Mouse (Mus musculus): ENCODE results near the gene Vamp3.

The Vamp3 gene

DNA sequence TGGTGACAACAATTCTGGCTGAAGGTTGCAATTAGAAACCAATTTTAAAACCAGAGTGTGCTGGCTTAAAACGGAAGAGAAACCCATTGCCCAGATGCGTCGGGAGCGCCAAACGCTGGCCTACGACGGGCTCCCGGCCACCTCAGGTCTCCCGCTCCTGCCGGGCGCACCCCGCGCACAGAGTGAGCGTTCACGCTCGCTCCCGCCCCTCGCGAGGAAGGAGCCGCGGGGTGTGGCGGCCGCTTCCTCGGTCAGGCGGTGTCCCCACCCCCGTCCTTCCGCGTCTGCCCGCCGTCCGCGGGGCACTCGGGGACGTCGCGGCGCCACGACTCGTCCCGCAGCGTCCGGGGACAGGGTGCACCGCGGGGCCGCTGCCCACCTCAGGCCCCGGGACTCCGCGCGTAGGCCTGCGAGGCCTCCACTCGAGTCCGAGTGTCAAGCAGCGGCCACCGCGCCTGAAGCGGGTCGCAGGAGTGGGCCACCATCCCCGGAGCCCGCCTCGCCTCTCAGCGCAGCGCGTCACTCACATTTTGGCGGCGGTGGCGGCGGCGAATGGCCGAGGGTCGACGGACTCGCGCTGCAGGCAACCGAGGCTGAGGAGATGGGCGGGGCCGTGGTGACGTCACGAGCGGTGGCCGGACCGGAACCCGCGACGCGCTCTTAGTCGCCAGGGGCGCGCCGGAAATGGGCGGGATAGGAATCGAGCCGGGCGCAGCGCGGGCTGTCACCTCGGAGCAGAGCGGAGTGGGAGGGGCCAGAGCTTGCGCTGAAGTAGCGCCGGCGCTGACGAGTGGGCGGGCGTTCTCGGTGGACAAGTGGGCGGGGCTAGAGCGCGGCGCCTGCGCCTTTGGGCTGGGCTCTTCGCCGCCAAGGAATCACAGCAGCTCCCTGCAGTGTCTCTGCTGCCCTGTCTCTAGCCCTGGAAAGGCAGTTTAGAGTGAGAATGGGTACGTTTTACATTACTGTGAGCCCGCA, at the start of gene Vamp3:
TSS of gene Vamp3 (minus strand) at position 617 of the 975 bp plus-strand sequence.
- DNase-seq (ENCODE audit: low spot score in 2 of 2): peak; percentile 99

DNA sequence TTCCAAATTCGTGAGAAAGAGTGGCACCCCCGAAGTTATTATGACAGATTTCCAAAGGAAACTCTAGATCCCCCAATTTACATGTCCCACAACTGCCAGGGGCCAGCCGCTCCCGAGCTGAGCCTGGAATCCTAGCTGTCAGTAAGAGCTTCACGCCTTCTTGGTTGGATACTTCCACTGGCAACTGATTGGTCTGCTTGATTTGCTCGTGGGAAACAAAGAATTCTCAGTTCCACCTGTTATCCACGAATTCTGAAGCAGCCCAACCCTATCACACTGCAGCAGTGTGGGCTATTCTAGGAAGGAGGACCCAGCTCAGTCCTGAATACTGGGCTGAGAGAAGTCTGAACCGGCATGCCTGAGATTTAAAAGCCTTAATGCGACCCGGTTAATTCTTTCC, 48.7 kb upstream of the Vamp3 start:
- no peak for DNase-seq (ENCODE audit: low spot score in 2 of 2)

GRCm38 (mm10) chr4:151105886-151106285, 48.1 kb upstream of the Vamp3 start:
- no peak for DNase-seq (ENCODE audit: low spot score in 2 of 2)

DNA sequence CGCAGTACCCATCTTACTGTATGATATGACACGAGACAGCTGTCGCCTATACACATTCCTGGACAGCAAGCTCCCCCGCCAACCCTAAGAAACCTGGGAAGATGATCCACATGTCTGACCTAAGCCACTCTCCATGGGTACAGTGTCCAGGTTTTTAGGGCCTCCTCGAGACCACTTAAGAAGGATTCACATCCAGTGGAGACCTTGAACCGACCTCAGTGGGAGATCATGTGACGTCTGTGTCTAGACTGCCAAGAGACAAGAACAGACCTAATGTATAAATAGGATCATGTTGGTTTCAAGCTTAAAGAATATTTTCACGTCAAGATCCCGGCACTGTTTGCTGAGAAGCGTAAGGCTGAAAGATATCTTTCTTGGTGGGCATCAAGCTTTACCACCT, 46.4 kb upstream of the Vamp3 start:
- DNase-seq (ENCODE audit: low spot score in 2 of 2): no peak

DNA sequence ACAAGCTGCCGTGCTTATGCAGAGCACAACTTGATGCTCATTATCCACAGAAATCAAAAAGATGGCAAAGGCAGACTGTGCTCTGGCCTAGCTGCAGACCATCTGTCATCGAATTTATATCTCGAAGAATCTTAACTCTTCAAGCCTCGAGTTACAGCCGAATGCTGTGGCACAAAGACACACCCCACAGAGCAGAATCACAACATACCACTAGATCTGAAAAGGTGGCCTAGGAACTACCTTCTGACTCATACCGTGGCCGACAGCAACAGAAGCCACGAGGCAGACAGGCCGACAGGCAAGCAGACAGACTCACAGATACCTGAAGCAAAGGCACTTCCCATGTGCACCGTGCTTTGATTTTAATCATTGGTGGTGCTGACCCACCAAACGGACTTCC, 45.9 kb upstream of the Vamp3 start:
- peak in 1 of 2 experiments; percentile 63 for DNase-seq (ENCODE audit: low spot score in 2 of 2)

DNA sequence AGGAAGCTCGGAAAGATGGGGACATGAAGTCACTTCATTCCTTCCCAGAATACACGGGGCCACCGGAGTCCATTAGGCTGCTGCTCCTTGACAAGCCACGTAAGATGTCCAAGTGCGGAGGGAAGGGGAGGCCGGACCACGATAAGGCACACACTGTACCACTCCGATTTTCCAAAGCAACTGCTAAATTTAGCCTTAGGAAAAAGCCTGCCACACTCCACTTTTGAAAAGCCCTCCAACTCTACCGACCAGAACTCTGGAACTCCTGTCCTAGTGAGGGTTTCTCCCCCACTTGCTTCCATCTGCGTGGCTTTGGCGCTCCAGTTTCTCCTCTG, 39.3 kb upstream of the Vamp3 start:
- DNase-seq (ENCODE audit: low spot score in 2 of 2): no peak

- no peak for DNase-seq (ENCODE audit: low spot score in 2 of 2)
Measured at GRCm38 (mm10) chr4:151096334-151097103, 38.8 kb upstream of the Vamp3 start.

DNA sequence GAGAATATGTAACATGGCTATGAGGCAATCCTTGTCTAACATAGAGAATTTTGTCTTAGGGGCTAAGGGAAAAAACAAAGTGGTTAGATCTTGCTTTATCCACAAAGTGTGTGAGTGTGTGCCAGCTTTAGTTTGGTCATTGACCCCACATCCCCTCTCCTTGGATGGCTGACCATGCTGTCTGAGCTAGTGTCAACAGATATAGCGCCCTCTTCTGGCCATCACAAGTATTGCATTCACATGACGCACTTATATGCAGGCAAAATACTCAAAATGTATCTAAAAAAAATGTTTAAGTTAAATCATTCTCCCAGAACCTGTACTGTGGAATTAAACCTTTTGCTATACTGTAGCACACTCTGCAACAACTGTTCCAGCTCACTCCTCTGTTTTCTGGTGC, 37.4 kb upstream of the Vamp3 start:
- DNase-seq (ENCODE audit: low spot score in 2 of 2): peak in 1 of 2 experiments; percentile 60

DNA sequence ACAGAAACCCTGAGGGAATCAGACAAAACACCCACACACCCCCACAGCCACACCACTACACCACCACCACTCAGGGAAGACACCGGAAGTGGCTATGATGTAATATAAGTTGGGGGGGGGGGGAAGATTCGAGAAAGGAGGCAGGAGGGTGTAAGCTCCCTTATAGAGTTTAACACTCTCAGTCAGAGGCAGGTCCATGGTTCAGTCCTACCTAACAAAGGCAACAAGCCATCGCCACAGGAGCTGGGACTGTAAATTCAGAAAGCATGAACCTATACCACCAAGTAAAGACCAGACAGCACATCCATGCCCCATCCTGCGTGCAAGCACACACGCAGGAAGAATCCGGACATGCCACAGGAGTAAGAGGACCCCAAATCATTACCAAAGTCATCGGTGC, 31.5 kb upstream of the Vamp3 start, which contains the start of gene Gm13090:
TSS of gene Gm13090 (plus strand) at position 301 of the 400 bp plus-strand sequence.
- DNase-seq (ENCODE audit: low spot score in 2 of 2): no peak

DNA sequence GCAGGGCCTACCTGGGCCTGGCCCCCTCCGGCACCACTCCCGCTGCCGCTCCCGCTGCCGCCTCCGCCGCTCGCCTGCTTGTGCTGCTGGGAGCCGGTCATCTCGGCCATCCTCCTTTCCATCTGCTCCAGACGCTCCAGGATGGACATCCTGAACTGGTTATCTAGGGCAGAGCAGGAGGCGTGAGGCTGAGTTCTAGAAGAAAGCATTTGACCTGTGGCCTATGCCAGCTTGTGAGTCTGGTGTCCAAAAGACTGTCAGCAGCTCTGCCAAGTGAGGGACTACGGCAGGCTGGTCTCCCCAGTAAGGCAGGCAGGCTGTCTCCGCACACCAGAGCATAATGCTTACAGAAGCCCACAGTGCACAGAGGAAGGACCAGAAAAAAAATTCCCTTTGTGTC, 31.1 kb upstream of the Vamp3 start:
- peak in 1 of 2 experiments; percentile 60 for DNase-seq (ENCODE audit: low spot score in 2 of 2)

GRCm38 (mm10) chr4:151087358-151087757, 29.6 kb upstream of the Vamp3 start:
- DNase-seq (ENCODE audit: low spot score in 2 of 2): no peak

- DNase-seq (ENCODE audit: low spot score in 2 of 2): no peak
Measured at GRCm38 (mm10) chr4:151083027-151083426, 25.3 kb upstream of the Vamp3 start.

GRCm38 (mm10) chr4:151081977-151082376, 24.2 kb upstream of the Vamp3 start:
- DNase-seq (ENCODE audit: low spot score in 2 of 2): no peak

DNA sequence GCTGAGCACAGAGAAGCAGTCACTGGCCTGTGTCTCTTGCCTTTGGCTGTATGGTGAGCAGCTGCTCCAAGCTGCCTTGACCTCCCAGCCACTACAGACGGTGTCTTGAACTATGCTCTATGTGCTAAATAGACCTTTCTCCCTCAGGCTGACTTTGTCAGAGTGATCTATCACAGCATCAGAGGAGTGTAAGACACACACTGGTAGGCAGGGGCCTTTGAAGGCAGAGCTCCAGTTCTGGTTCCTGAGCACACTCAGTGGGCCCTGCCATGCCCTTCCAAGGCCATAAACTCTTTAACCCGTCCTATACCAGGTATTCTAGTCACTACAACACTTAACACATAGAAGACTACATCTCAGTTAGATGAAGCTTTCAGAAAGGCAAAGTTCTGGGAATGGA, 23.6 kb upstream of the Vamp3 start:
- no peak for DNase-seq (ENCODE audit: low spot score in 2 of 2)

DNA sequence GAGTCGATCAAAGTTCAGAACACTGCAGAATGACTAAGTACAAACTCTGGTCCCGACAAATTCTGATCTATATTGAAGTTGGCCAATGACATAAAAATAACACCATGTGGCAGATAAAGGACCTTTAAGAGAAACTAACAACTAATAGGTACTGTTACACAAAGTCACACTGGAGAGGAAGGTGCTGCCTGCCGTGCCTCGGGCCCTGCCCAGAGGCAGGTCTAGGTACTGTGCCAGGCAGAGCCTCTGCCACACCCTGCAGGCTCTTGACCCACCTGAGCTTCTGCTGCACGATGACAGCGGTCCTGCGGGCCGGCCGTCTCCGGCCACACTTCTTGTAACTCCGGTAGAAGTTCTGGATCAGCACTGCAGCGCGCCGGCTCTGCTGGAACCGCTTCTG, 17.1 kb upstream of the Vamp3 start:
- DNase-seq (ENCODE audit: low spot score in 2 of 2): no peak

DNA sequence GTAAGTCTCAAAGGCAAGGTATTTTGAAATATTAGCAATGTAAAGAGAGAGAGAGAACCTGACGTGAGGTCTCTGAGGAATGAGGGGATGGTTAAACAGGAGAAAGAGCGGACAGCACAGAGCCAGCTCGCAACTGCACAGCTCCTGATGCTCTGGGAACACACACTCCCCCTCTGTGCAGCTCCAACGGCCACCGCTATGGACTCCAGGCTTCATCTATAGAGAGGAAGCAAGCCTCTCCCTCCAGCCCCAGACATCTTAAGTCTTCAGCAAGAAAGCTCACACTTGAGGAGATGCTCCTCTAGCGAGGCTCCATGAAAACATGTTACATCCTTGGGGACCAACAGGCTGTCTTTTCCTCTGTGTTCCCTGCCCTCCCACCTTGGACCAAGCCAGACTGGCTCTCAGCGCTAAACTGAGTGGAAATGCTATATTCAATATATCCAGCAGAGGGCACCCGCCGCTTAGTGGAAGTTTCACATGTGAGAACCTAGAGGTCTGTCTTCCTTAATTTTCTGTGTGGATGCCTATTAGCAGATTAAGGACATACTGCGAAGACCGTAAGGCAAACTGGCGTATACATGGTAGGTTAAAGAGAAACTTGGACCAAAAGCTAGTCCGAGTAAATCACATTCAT, 15.5 kb upstream of the Vamp3 start:
- peak; percentile 80 to 86 for DNase-seq (ENCODE audit: low spot score in 2 of 2)

DNA sequence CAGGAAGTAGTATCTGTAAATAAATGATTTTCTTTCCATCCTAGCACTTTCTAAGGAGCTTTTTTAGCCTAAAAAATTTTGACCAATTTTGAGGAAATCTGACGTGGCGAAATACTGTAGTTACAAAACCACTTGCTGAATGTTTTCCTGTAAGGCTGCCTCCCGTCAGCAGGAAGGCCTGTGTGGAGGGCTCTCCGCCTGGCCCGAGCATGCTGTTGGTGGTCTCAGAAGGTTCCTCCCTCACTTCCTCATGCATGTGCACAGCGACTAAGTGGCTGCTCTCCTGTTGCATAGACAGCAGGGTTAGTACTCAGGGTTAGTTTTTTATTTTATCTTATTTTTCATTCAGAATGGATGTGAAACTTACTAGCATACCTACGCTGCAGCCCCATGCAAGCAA, 13.2 kb upstream of the Vamp3 start:
- DNase-seq (ENCODE audit: low spot score in 2 of 2): no peak

GRCm38 (mm10) chr4:151068751-151069150, 11.0 kb upstream of the Vamp3 start:
- DNase-seq (ENCODE audit: low spot score in 2 of 2): no peak

- DNase-seq (ENCODE audit: low spot score in 2 of 2): no peak
Measured at GRCm38 (mm10) chr4:151059566-151059965, 1.8 kb upstream of the Vamp3 start.

DNA sequence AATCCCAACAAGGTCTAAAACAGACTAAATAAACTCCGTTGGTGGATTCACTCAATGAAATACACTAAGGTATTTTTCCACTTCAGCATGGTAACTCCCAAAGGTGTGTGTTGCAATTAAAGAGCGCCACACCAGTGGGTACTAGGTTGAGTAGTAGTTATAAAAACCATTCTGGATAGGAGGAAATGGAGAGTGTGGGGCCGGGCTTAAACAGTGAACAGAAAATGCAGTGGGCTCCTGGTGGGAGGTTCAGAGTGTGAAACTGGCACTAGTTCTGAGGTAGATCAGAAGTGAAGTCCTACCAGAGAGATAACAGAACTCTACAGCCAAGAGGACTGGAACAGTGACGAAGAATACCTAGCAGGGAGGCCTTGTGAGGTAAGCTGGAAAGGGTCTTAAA, 871 bp upstream of the Vamp3 start:
- DNase-seq (ENCODE audit: low spot score in 2 of 2): no peak

DNA sequence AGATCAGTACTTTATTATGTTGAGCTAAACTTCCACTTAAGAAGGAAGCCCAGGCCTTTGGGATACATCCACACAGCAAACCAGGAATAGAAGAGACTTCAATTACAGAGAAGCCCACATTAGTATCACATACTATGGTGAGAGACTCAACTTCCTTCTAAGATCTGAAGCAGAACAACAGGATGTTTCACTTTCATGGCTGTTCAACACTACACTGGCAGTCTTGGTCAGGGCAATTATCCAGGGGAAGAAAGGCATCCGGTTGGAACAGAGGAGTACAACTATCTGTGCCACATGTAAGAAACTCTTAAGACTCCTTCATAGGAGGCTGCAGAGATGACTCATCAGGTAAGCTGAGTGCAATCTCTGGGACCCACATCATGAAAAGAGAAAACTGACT, 6.6 kb downstream of the Vamp3 start:
- no peak for DNase-seq (ENCODE audit: low spot score in 2 of 2)

DNA sequence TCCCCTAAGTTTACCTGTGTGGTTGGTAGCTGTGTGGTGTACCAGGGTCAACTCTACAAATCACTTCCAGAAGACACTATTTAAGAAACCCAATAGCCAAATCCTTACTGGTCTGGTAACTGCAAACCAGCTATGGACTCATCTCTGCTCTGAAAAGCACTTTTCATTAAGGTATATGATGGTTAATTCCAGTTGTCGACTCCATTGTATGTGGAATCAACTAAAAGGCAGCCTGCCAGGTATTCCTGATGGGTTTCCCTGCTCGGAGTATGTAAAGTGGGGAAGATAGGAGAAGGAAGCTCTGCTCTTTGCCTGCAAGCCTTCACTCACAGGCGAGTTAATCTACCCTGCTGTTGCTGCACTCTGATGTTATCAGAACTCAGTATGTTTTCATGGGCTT, 11.2 kb downstream of the Vamp3 start:
- no peak for DNase-seq (ENCODE audit: low spot score in 2 of 2)

Data from right cerebral cortex, postnatal 10 days (tissue).